Mouse (Mus musculus) brown adipose tissue, adult 24 weeks (tissue): ENCODE results near the gene Trim45. TPM values are rescaled to one million over a fixed set of nuclear protein-coding genes. Genes with fewer than 3 reads are reported as not detected.
A peak's percentile ranks its signal among the peaks of the same experiment; 100 is the strongest.

Experiments used
- H3K27ac ChIP-seq: fragments of 200-500 bp; replicated peaks from 2 replicates; pipeline ENCODE4 v1.5.1; 2012; ENCODE audit warnings: low read depth, mild to moderate bottlenecking, low read length
- H3K4me1 ChIP-seq: fragments of 200-500 bp; 2 replicates; pipeline ENCODE4 v1.6.1; 2012; ENCODE audit warnings: low read length, mixed read lengths; ENCODE audit not compliant: control insufficient read depth, insufficient read depth, insufficient read length
- H3K4me3 ChIP-seq: fragments of 200-500 bp; 2 replicates; pipeline ENCODE4 v1.5.1; 2012; ENCODE audit warnings: low read depth, mild to moderate bottlenecking, low read length, moderate library complexity; ENCODE audit not compliant: insufficient read depth
- polyA plus RNA-seq: library from polyadenylated mRNA; stranded (reverse); fragments of >200 nt; gene quantifications from 2 replicates; pipeline ENCODE4 v1.2.4, GENCODE M21; 2012; ENCODE audit not compliant: missing spikeins, insufficient read depth, insufficient read length

The Trim45 gene
- polyA plus RNA-seq, 1 experiment, result 2.7 TPM

DNA sequence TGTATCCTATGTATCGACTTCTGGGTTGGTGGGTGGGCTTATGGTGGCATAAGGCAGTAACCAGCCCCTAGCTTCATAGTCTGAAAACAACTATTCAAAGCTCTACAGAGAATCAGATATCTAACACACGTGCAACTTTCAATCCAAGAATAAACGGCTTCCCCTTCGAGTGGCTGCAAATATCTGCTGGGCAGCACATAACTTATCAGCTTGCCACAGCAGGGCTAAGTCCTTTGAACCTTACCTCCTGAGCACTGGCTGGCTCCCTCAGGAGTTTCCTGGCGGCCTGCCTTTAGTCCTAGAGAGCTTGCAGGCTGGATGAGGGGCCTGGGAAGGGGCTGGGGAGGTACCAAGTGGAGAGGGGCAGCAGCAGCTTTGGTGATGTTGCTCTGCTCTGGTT, 39.0 kb downstream of the Trim45 start:
- Histone ChIP-seq H3K27ac (no peak overlapping the region), H3K4me1 (no peaks in the 10 kb centered on the region), H3K4me3 (no peak overlapping the region)

DNA sequence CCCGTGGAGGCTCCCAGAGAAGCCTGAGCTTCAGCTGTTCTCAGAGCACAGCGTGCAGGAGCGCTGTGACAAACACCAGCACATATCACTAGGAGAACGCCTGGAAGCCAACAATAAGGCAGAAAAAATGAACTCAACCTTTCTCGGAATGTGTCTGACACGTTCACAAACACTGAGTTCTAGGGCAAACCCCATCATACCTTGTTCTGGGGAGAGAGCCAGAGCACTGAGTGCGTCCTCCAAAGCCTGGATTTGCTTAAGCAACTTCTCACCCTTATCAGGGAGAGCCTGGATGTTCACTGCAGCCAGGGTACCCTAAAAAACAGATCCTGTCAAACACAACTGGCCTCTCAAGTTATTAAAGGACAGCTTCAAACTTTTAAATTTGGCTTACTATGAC, 39.5 kb downstream of the Trim45 start:
- Histone ChIP-seq H3K4me1 (no peaks in the 10 kb centered on the region), H3K4me3 (no peak overlapping the region), H3K27ac (no peak overlapping the region)

DNA sequence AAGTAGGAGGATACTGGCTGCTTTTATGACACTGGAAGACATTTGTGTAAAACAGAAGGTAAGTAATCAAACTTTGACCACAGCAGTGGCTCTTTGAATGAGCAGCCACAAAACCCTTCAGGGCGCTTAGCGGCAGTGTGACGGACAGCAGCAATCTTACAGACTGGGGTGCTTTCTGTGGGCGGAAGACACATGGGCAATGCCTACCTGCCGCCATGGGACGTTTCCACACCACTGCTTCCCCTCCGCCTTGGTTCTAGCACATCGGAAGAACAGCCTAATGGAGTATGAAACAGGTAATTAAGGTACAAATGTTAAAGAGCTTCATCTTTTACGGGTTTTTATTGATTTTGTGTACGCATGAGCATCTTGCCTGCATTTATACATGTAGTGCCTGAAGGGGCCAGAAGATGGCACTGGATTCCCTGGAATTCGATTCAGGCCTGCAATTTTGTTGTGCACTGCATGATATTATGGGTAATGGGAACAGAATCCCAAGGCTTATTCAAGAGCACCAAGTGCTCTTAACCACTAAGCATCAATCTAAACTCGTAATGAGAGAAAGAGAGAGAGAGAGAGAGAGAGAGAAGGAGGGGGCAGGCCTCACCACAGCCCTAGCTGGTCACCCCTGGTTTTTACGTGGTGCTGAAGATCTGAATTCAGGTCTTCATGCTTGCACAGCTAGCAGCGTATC, 42.0 kb downstream of the Trim45 start:
- H3K27ac ChIP-seq, result no peak overlapping the region
- H3K4me1 ChIP-seq, result no peaks in the 10 kb centered on the region
- no peak overlapping the region for H3K4me3 ChIP-seq

DNA sequence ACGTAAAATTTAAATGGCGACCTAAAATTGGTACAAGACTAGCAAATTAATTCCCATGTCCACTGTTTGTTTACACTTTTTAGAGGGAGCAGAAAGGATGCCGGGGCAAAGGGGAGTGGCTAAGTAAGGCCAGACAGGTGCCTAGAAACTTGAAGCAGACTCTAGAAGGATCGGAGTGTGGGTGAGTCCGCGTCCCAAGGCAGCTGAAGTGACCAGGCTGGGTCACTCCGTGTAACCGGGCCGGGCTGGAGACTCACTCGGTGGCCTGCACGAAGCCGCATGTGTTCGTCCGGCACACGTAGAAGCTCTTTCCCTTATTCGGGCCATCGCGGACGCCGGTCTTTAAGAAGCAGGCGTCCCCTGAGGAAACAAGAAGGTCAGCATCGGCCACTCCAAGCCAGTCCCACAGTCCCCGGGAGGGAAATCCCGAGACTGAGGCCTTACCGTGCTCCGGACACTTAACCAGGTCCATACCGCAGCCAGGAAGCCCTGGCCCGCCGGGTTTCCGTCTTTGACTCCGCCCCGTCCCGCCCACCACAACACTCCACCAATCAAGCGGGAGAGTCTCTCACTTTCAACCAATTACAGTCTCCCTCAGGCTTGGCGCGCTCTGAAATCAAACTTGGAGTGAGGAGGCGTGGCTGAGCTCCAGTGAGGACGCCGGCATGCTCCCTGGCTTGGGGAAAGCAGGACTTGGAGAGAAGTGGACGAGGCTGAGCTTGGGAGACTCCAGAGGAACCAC, 47.3 kb downstream of the Trim45 start, which contains the start of gene Ttf2:
Gene Ttf2 (minus strand): TSS at position 488 of the 742 bp plus-strand sequence.
- no peaks in the 10 kb centered on the region for H3K4me1 ChIP-seq
- peak within 1 kb of the TSS; percentile 72 for H3K4me3 ChIP-seq
- H3K27ac ChIP-seq, result no peak within 1 kb of the TSS

DNA sequence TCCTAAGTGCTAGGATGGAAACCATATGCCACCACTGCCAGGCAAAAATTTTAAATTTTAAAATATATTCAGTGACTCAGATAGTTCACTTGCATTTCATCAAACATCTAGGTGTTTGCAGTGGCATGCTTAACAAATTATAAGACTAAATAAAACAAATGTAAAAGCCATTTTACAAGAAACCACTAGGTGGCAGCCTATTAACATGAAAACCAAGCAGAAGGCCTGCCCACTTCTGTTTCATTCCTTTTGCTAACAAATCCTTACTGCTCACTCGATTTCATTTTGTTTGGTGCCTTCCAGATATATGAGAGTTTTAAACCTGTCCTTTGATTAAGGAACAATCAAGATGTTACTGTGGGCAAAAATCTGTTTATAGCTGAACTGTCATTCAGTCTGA, 51.9 kb downstream of the Trim45 start:
- H3K4me1 ChIP-seq, result no peaks in the 10 kb centered on the region
- no peak overlapping the region for H3K27ac ChIP-seq
- no peak overlapping the region for H3K4me3 ChIP-seq

DNA sequence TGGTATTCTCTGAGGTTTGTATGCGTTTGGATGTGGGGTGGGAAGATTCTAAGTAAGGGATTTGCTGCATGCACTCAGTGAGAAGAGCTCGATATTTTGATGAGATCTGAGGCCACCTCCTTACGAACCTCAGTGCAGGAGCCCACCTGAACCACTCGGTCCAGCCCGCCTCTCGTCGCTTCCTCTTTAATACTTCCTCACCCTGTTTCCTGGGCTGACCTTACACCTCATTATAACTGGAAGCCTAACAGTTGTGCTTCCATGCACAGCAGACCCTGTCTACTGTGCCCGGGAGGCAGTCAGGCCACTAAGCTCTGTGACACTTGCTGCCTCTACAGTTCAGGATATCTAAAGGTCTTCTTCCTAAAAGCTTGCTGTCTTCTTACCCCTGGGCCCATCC, 57.3 kb downstream of the Trim45 start:
- no peaks in the 10 kb centered on the region for H3K4me1 ChIP-seq
- no peak overlapping the region for H3K27ac ChIP-seq
- H3K4me3 ChIP-seq, result no peak overlapping the region

Other genes with a start within 250 kb of the Trim45 start
- 13.3 and 22.5 TPM in 2 replicates for gene Man1a2, start 236.7 kb upstream of the Trim45 start, polyA plus RNA-seq
- gene Vtcn1, start 96.7 kb upstream of the Trim45 start, polyA plus RNA-seq, result not detected in 2 replicates
- 2.3 and 4.0 TPM in 2 replicates for gene Ttf2, start 47.5 kb downstream of the Trim45 start, polyA plus RNA-seq
- gene Cd101, start 107.4 kb downstream of the Trim45 start, polyA plus RNA-seq, result not detected in 2 replicates
- gene Ptgfrn, start 188.1 kb downstream of the Trim45 start, polyA plus RNA-seq, result 3.8 and 7.5 TPM in 2 replicates